Mouse (Mus musculus) liver, embryonic 14.5 days (tissue): ENCODE results near the gene Endou. TPM values are rescaled to one million over a fixed set of nuclear protein-coding genes. Genes with fewer than 3 reads are reported as not detected.

Source experiments
- ATAC-seq: fragments of 200-750 bp; cut with Nextera tagmentation; 2 replicates; pipeline ENCODE4 v1.8.0; 2017; ENCODE audit warnings: moderate number of reproducible peaks, mild to moderate bottlenecking, moderate library complexity; ENCODE audit not compliant: insufficient read depth
- DNase-seq, 3 experiments: peaks; one replicate each; pipeline ENCODE4 v3.0.0-alpha.2; 2012 to 2013; ENCODE audit warnings: low read depth in 3 of 3, low spot score in 3 of 3
- H3K27ac ChIP-seq: fragments of 300-500 bp; sonication (generic); 2 replicates; pipeline ENCODE4 v1.5.1; 2014; ENCODE audit warnings: moderate library complexity, mild to moderate bottlenecking, control low read depth, inconsistent platforms
- H3K27me3 ChIP-seq: fragments of 300-500 bp; sonication (generic); 2 replicates; pipeline ENCODE4 v1.6.1; 2014; ENCODE audit warnings: mild to moderate bottlenecking, low read length, moderate library complexity; ENCODE audit not compliant: control insufficient read depth, insufficient read depth
- H3K36me3 ChIP-seq: fragments of 300-500 bp; sonication (generic); replicated peaks from 2 replicates; pipeline ENCODE4 v1.6.1; 2014; ENCODE audit warnings: low read depth; ENCODE audit not compliant: control insufficient read depth, insufficient read depth
- H3K4me1 ChIP-seq, 2 experiments: fragments of 200-500 bp in 1 of 2; fragments of 300-500 bp in 1 of 2; sonication (generic) in 1 of 2; replicated peaks; 2 replicates each; pipeline ENCODE4 v1.6.1; 2012 to 2014; ENCODE audit warnings: antibody characterized with exemption in 1 of 2, inconsistent platforms in 1 of 2, low read length in 1 of 2; ENCODE audit not compliant: control insufficient read depth in 2 of 2, insufficient read depth in 2 of 2
- H3K4me2 ChIP-seq: fragments of 300-500 bp; sonication (generic); 2 replicates; pipeline ENCODE4 v1.6.1; 2014; ENCODE audit warnings: low read depth, mild to moderate bottlenecking, control low read depth, moderate library complexity
- H3K4me3 ChIP-seq, 2 experiments: fragments of 200-500 bp in 1 of 2; fragments of 300-500 bp in 1 of 2; sonication (generic) in 1 of 2; 2 replicates each; pipeline ENCODE4 v1.5.1; 2012 to 2014; ENCODE audit warnings: low read depth in 2 of 2, low read length in 2 of 2, mild to moderate bottlenecking in 2 of 2, control low read depth in 1 of 2, inconsistent platforms in 1 of 2, moderate library complexity in 1 of 2; ENCODE audit not compliant: insufficient read depth in 1 of 2
- H3K9ac ChIP-seq: fragments of 300-500 bp; sonication (generic); replicated peaks from 2 replicates; pipeline ENCODE4 v1.6.1; 2014; ENCODE audit warnings: mild to moderate bottlenecking, control low read depth, moderate library complexity
- H3K9me3 ChIP-seq: fragments of 300-500 bp; sonication (generic); 2 replicates; pipeline ENCODE4 v1.6.1; 2016; ENCODE audit warnings: low read length, mixed read lengths; ENCODE audit not compliant: control insufficient read depth
- CTCF ChIP-seq: IDR thresholded peaks from 2 replicates; pipeline ENCODE4 v1.5.1; 2016; ENCODE audit warnings: antibody characterized with exemption, low read depth, control low read depth
- EP300 ChIP-seq: IDR thresholded peaks from 2 replicates; pipeline ENCODE4 v1.6.1; 2016; ENCODE audit warnings: antibody characterized with exemption, low read depth
- WGBS: fragments of 180-500 bp; shearing (Covaris S2); extraction: QIAGEN DNeasy Blood & Tissue Kit; methylation state at CpG from one replicate; pipeline ENCODE4 v1.1.7; 2014; ENCODE audit not compliant: insufficient replicate concordance; 5-methylcytosine and 5-hydroxymethylcytosine counted together
- polyA plus RNA-seq, 2 experiments: library from polyadenylated mRNA; depleted of rRNA in 1 of 2; stranded (reverse) in 1 of 2; unstranded in 1 of 2; fragments of >200 nt; fragmentation: Nextera tagmentation in 1 of 2; extraction: Ambion mirVana in 1 of 2; gene quantifications; 2 replicates each; pipeline versions ENCODE4 v1.2.1 to v1.2.3; 2012 to 2014

Endou gene
- polyA plus RNA-seq, 2 experiments: 0.01 TPM; not detected in 1

DNA sequence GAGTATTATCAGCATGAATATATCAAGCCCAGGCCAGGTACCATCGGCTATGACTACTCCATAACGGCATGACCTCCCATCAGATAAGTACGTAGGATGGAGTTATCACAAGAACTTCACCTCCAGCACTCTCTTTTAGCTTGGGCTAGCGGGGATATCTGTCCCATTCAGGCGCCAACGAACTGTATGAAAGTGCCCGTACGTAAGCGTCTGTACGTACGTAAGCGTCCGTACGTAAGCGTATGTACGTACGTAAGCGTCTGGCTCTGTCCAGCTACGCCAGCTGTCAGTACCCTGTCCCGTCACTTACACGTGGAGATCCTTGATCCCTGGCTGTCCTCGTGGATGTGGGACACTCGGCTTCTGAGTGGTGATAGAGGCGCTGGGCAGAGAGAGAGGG, 15.6 kb upstream of the Endou start:
- WGBS: 64% methylated on average over 24 of the region's 24 CpGs
- H3K27ac ChIP-seq: no peak overlapping the region
- H3K4me3 ChIP-seq: no peak overlapping the region
- DNase-seq: peak in 2 of 3 experiments; percentile 31 to 34
- no peaks in the 10 kb centered on the region for H3K9me3 ChIP-seq
- peak; percentile 69 for TF ChIP-seq EP300
- no peak for TF ChIP-seq CTCF
- H3K4me2 ChIP-seq: peak overlapping the region; percentile 2
- no peaks in the 10 kb centered on the region for H3K36me3 ChIP-seq
- ATAC-seq: peak; percentile 53
- H3K4me1 ChIP-seq: peaks cover 3 to 25% of the 10 kb centered on the region in 2 experiments; a peak in 3 of 4 replicates
- no peak overlapping the region for H3K9ac ChIP-seq
- H3K27me3 ChIP-seq: no peaks in the 10 kb centered on the region

- Histone ChIP-seq H3K36me3 (no peaks in the 10 kb centered on the region), H3K4me2 (peak overlapping the region; percentile 2; the same call in 1 of the 2 replicates), H3K9ac (no peak overlapping the region), H3K4me3 (no peak overlapping the region), H3K27ac (no peak overlapping the region), H3K27me3 (no peaks in the 10 kb centered on the region), H3K4me1 (peaks cover 3 to 25% of the 10 kb centered on the region in 2 experiments; a peak in 3 of 4 replicates), H3K9me3 (no peaks in the 10 kb centered on the region)
- no peak for DNase-seq
- TF ChIP-seq EP300 (no peak), CTCF (no peak)
- ATAC-seq: no peak
- 56% methylated on average over 10 of the region's 10 CpGs for WGBS
Observed at GRCm38 (mm10) chr15:97746278-97746677, 15.1 kb upstream of the Endou start.

- H3K27ac ChIP-seq: no peak overlapping the region
- DNase-seq (no peak), ATAC-seq (0 out of 2 replicates have a peak, but pooled peaks have one; percentile 1)
- H3K36me3 ChIP-seq: no peaks in the 10 kb centered on the region
- H3K4me1 ChIP-seq: peaks cover 3 to 25% of the 10 kb centered on the region in 2 experiments; a peak in 3 of 4 replicates
- no peaks in the 10 kb centered on the region for H3K27me3 ChIP-seq
- WGBS: 66% methylated on average over 10 of the region's 10 CpGs
- H3K9me3 ChIP-seq: no peaks in the 10 kb centered on the region
- H3K9ac ChIP-seq: no peak overlapping the region
- H3K4me3 ChIP-seq: no peak overlapping the region
- H3K4me2 ChIP-seq: peak overlapping the region; percentile 2; the same call in 1 of the 2 replicates
- TF ChIP-seq EP300: no peak
Observed at GRCm38 (mm10) chr15:97745331-97745730, 14.2 kb upstream of the Endou start.

- H3K4me1 ChIP-seq: peaks cover 3 to 25% of the 10 kb centered on the region in 2 experiments; a peak in 3 of 4 replicates
- WGBS: 33% methylated on average over 10 of the region's 10 CpGs
- DNase-seq (peak in 2 of 3 experiments; percentile 24), ATAC-seq (peak; percentile 82)
- no peak overlapping the region for H3K4me3 ChIP-seq
- H3K36me3 ChIP-seq: no peaks in the 10 kb centered on the region
- no peak overlapping the region for H3K27ac ChIP-seq
- no peaks in the 10 kb centered on the region for H3K27me3 ChIP-seq
- H3K4me2 ChIP-seq: peak overlapping the region; percentile 2; the same call in 1 of the 2 replicates
- no peak for TF ChIP-seq EP300
- TF ChIP-seq CTCF: no peak
- H3K9me3 ChIP-seq: no peaks in the 10 kb centered on the region
- no peak overlapping the region for H3K9ac ChIP-seq
Observed at GRCm38 (mm10) chr15:97744930-97745329, 13.8 kb upstream of the Endou start.

GRCm38 (mm10) chr15:97743961-97744525, 12.9 kb upstream of the Endou start:
- H3K4me2 ChIP-seq: no peak overlapping the region
- H3K4me3 ChIP-seq: no peak overlapping the region
- H3K9ac ChIP-seq: no peak overlapping the region
- no peak for ATAC-seq
- no peak for DNase-seq
- whole genome bisulfite sequencing: 59% methylated on average over 12 of the region's 12 CpGs
- H3K9me3 ChIP-seq: no peaks in the 10 kb centered on the region
- no peak for TF ChIP-seq CTCF
- no peak for TF ChIP-seq EP300
- H3K27ac ChIP-seq: no peak overlapping the region
- H3K4me1 ChIP-seq: peaks cover 3 to 26% of the 10 kb centered on the region in 2 experiments; a peak in 3 of 4 replicates
- no peaks in the 10 kb centered on the region for H3K27me3 ChIP-seq
- H3K36me3 ChIP-seq: no peaks in the 10 kb centered on the region
